In the genomic region with DNA sequence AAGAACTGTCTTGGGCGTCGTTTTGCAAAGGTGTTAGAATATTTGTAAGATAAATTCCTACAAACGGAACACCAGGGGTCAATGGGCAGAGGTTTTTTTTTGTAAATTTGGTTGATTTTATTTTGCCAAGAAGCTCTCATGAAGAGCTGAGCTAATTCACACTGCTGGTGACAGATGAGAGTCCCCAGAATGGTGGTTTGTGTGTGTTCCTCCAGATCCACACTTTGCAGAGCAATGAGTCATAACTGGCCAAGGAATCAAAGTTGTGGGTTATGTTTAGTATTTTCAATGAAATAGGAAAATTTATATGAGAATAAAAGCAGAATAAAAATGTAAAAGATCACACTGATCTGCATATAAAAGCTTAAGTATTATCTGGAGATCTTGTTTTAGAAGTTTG, we compare ENCODE assay signal across 18 mouse cellular contexts.
DNase-seq lines count a peak whose midpoint lies in the region; ATAC-seq lines count a peak whose summit lies in the region.
"Had no signal": no experiment of that assay in that cellular context is flagged by ENCODE, and none has a peak within 500 bp of the region (broad histone marks: within the 10 kb centered on the region; RNA-seq: fewer than 3 reads in every experiment).

No protein-coding gene starts in this region.

- DNase-seq in frontal cortex, postnatal 36 days (ENCODE audit: low spot score in 2 of 2) = no peak
- DNase-seq in brain, adult 2 months (ENCODE audit: low read depth, low spot score) = peak; percentile 63
- no peak for DNase-seq in urinary bladder, postnatal 25 days (ENCODE audit: low spot score)
- DNase-seq: adrenal gland, adult 2 months; adrenal gland, adult 8-10 months; adrenal gland, postnatal 10 days; adrenal gland, postnatal 14 days; adrenal gland, postnatal 25 days; adrenal gland, postnatal 36 days; B cell, adult 2 months; cerebellum, adult 11 months; cerebellum, adult 11-12 months; cerebellum, adult 18-20 months; cerebellum, adult 2 months had no signal

- ATAC-seq in frontal cortex, adult (ENCODE audit: low TSS enrichment) = peak; percentile 76; the same call in 1 of the 2 replicates
- ATAC-seq: activated CD4-positive, CD25-positive, alpha-beta regulatory T cell, adult 4 months; CD4-positive, CD25-positive, alpha-beta regulatory T cell, adult 4 months; Patski had no signal
